Mouse (Mus musculus) left cerebral cortex, postnatal 25 days (tissue): ENCODE measurements around the gene Pcbp3. TPM values are rescaled to one million over a fixed set of nuclear protein-coding genes. Genes with fewer than 3 reads are reported as not detected.

Experiments used
- DNase-seq, 2 experiments: peaks; one replicate each; pipeline ENCODE4 v3.0.0; 2022; ENCODE audit warnings: low spot score in 2 of 2, mixed read lengths in 1 of 2
- intact Hi-C: fragments of 180-260 bp; cut with DNase I; formaldehyde crosslinking; loops from one replicate; pipeline ENCODE4 v1.15.1; 2025
- total RNA-seq, 2 experiments: library from RNA; stranded (reverse); gene quantifications; 2 replicates each; pipeline ENCODE4 v1.2.3; 2021

Pcbp3 gene
- total RNA-seq, 2 experiments from 2014 or later, result 67.2 to 72.4 TPM

- DNase-seq, result no peak
- intact Hi-C loops, result no loop called here
Observed at GRCm38 (mm10) chr10:76934805-76935204, 26.9 kb downstream of the Pcbp3 start.

- DNase-seq, result no peak
- intact Hi-C loops, result no loop called here
Observed at GRCm38 (mm10) chr10:76931794-76932193, 29.9 kb downstream of the Pcbp3 start.

- DNase-seq, result no peak
- intact Hi-C loops, result no loop called here
Observed at GRCm38 (mm10) chr10:76931122-76931521, 30.6 kb downstream of the Pcbp3 start.

GRCm38 (mm10) chr10:76924441-76924840, 37.2 kb downstream of the Pcbp3 start:
- no peak for DNase-seq
- intact Hi-C loops, result no loop called here

GRCm38 (mm10) chr10:76918086-76918485, 43.6 kb downstream of the Pcbp3 start:
- no peak for DNase-seq
- intact Hi-C loops, result no loop called here

GRCm38 (mm10) chr10:76906434-76906833, 55.3 kb downstream of the Pcbp3 start:
- intact Hi-C loops, result no loop called here
- no peak for DNase-seq

GRCm38 (mm10) chr10:76905935-76906341, 55.7 kb downstream of the Pcbp3 start:
- DNase-seq, result no peak
- intact Hi-C loops, result no loop called here

DNA sequence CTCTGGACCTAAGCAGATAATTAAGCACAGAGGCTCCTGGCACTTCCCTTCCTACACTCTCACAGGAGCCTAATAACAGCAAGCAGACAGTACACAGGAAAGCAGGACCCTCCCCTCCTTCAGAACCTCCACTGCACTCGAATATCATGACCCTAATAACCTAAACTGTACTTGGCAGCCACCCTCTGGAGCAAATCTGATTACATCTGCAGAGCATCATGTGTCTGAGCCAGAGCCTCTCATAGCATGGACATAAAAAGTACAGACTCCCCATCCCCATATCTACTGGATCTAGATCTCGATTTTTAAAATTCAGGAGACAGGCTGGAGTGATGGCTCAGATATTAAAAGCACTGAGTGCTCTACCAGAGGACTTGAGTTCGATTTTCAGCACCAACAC, 58.0 kb downstream of the Pcbp3 start:
- intact Hi-C loops, result no loop called here
- DNase-seq, result no peak

DNA sequence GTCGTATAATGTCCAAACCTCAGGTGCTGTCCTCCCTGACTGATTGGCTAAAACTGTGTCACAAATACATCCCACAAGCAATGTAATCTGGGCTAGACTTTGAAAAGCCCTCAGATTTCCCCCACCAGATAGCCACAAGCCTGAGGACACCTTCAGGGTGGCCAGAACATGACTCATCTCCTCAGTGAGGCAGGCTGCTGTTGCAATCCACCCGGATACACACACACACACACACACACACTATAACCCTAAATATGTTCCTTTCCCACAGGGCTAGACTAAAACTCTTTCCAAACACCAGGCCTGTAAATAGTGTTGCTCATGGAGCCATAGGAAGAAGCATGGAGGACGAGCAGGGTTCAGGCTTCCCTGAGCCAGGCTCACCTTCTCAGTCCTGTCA, 58.6 kb downstream of the Pcbp3 start:
- no peak for DNase-seq
- intact Hi-C loops, result no loop called here

- peak in 1 of 2 experiments; percentile 28 for DNase-seq
- intact Hi-C loops, result no loop called here
Observed at GRCm38 (mm10) chr10:76902588-76902987, 59.1 kb downstream of the Pcbp3 start.

GRCm38 (mm10) chr10:76898428-76898827, 63.3 kb downstream of the Pcbp3 start:
- intact Hi-C loops, result no loop called here
- DNase-seq, result no peak

GRCm38 (mm10) chr10:76891456-76891855, 70.2 kb downstream of the Pcbp3 start:
- no peak for DNase-seq
- intact Hi-C loops, result no loop called here

- no peak for DNase-seq
- intact Hi-C loops, result no loop called here
Observed at GRCm38 (mm10) chr10:76883442-76884244, 78.0 kb downstream of the Pcbp3 start.

DNA sequence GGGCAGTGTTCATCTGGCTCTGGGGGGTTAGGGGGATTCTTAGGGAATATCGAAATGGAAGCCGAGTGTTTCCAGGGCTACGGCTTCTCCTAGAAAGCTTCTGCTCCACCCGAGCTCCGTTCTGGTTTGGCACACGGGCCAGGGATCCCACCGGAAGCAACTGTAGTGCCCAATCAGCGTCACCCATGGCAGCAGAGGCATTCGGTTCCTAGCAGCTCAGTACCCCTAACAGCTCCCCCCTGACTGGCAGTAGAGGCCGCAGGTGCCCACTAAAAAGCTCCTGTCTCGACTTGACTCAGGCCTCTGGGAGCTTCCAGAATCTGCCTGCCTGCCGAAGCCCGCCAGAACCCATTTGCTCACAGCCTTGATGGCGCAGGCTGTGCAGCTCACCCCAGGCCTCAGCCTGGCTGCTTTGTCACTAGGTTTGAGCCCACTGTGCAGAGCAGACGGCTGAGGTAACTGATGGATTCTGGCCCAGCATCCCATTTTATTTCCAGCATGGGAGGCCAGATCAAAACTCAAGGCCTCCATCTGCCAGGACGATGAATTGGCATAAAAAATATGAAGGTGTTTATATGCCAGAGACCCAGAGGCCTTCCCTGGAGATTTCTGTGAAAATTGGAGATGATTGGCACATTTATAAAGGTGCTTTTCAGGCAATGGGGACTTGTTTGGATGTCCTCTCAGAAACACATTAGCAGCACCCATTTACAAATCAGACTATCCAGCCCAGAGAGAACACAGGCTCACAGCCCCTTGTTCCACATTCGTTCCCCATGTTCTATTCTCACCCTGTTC, 78.8 kb downstream of the Pcbp3 start:
- intact Hi-C loops, result no loop called here
- no peak for DNase-seq

DNA sequence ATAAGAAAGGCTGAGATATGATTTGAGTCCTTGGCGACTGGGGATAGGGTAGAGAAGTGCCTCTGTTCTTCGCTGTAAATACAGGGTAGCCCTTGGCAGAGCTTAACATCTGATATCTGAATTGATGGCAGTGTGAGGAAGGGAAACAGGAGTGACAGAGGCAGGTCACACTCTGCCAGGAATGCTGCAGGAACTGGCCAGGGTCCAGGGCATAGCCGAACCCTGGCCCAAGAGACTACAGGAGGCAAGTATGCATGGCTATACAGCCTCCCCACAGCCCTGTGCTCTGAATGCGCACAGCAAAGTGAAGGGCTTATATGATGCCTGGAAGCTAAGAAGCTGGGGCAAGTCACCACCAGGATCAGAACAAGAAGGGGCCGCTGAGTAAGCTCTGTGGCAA, 79.8 kb downstream of the Pcbp3 start:
- intact Hi-C loops, result no loop called here
- no peak for DNase-seq

DNA sequence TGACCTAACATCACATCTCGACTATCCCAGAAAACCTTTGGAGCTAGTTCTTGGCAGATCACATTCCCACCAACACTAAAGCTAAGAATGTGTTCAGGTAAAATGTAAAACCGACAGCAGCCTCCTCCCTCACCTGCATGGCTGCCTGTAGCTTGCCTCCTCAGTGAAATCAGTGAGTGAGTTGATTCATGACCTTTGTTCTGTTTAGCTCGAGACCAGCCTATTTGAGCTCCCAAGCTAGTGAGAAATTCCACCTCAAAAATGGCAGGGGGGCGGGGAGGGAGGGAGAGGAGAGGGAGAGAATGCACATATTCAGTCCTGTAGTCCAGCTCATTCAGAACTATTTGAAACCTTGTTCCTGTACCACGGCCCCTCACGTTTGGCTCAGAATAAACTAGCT, 86.4 kb downstream of the Pcbp3 start:
- intact Hi-C loops, result no loop called here
- no peak for DNase-seq

DNA sequence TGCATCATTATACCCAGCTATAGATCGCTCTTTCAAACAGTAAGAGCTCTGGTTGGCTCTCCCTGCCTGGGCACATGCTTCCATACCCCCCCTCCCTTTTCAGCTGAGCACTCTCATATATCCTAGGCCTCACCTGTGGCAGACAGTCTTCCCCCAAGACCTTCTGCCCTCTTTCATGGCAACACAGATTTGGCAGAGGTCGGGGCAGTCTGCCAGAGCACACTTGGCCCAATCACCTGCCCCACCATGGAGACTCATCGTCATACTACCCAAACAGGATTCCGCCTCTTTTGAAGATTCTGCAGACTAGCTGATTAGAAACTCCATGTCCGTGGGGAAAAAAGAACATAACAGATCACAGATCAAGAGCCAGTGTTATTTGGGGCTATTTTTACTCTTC, 86.8 kb downstream of the Pcbp3 start:
- DNase-seq, result no peak
- intact Hi-C loops, result no loop called here

DNA sequence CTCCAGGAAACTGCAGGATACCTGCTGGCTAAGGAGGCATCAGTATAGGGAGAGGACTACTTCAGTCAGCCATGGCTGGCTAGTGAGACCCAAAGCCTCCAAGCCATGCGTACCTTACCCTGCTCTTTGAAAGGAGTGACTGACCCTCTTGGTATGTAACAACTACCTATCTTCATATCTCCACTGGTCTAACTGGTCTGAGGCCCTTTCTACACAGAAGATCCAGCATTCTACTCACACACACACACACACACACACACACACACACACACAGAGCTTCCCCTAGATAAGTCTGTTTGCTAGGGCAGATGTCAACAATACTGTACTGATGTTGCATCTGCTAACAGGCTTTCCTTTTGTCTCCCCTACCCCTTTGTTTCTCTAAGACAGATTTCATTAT, 87.3 kb downstream of the Pcbp3 start:
- intact Hi-C loops, result no loop called here
- DNase-seq, result no peak

DNA sequence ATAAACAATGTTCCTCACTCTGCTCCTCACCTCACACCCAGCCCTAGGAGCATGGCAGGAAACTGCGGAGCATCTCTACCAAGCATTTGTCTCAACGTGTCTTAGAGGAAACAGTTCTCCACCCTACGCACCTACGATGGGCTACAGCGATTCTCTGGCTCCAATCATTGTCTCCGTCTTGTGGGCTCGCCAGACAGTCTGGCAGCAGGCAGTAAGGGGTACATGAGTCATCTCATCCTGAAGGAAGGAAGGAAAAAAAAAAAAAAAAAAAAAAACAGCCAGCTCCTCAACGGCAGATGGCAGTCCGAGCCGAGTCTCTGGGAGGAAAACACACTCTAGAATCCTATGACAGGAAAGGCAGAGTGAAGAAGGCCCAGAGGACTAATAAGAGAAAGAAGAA, 87.7 kb downstream of the Pcbp3 start:
- DNase-seq, result peak; percentile 44 to 76
- intact Hi-C loops, result no loop called here

GRCm38 (mm10) chr10:76872736-76873135, 89.0 kb downstream of the Pcbp3 start:
- intact Hi-C loops, result no loop called here
- DNase-seq, result no peak

DNA sequence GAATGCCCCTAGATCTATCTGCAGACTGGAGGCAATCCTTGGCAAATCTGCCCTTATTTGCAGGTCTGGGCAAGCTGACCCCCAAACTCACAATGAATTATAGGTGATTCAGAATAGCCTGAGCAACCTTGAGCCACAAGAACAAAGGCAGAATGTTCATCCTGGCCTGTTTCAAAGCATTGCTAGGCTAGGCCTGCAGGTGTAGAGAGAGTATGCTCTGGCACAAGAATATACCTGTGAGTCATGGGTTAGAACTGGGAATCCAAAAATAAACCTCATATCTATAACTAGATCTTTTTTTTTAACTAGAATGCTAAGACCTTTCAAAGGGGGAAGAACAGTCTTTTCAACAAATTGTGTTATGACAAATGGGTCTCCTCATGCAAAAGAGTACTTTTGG, 95.8 kb downstream of the Pcbp3 start:
- no peak for DNase-seq
- intact Hi-C loops, result no loop called here
